Mouse (Mus musculus): ENCODE results near the gene Gm8251. TPM values are rescaled to one million over a fixed set of nuclear protein-coding genes. Genes with fewer than 3 reads are reported as not detected.

Gene Gm8251
- polyA plus RNA-seq (2014; fragmentation: Illumina TruSeq; extraction: RNeasy Lipid Tissue Mini Kit (QIAGEN cat#74804); ENCODE audit: low read depth, low replicate concordance): 0.35 TPM

DNA sequence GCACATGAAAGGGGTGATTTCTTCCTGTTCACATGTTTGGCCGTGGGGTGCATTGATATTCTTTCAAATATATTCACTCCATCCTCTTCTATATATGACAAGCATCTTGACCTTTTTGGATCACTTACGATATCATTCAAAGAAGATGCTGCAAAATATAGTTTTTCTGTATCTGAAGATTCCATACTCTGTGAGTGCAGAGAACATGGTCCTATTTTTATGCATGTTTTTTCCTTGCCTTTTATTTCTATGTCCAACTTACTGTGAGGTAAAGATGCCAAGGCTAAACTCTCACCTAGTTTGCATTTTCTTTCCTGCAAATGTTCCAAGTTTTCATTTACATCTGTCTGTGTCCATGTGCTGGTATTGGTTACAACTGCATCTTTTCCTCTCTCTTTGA, at the start of gene Gm8251:
Gm8251 (minus strand) TSS at position 101 of the 400 bp plus-strand sequence.

DNA sequence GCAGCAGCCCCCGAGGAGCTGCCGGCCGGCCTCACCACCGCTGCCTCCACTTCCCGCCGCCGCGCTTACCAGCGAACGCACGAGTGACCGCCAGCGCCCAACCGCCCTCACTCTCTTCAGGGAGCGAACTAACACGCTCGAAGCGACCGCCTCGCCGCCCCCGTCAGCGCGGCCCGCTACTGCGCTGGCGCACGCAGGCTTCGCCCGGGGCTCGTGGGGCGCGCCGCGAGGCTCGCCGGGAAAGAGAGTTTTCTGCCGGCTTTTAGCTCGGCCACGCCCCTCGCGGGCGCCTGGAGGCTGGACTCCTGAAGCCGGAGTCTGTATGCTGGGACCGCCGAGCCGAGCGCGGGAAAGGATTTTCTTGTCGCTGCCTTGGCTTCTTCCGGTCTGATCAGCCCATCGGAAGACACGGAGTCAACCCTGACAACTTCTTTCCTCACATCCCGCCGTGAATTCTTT, 40.6 kb upstream of the Gm8251 start, which contains the start of gene Tex30:
Tex30 (minus strand) TSS at position 183 of the 459 bp plus-strand sequence.

DNA sequence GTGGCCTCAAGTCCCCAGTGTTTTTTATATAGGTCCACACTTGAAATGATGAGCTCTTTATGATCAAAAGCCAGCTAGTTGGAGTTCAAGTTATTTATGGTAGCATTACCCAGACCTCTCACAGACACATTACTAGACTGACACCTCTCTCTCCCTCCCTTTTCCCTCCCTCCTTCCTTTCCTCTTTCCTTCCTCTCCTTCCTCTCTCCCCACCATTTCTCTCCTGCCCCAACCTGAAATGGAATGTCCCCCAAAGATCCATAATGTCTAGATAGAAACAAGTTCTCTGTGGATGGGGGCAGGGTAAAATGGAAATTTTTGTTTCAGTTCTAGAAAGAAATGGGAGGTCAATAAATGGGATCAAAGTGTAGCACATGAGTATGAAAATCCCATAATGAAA, 41.8 kb downstream of the Gm8251 start, which contains the start of gene Mettl21c:
Mettl21c (minus strand) TSS at position 101 of the 400 bp plus-strand sequence.

Other genes with a start within 250 kb of the Gm8251 start
- gene Uxs1, start 234.1 kb downstream of the Gm8251 start, polyA plus RNA-seq (2014; fragmentation: Illumina TruSeq; extraction: RNeasy Lipid Tissue Mini Kit (QIAGEN cat#74804); ENCODE audit: low read depth, low replicate concordance): 202 TPM
- gene Tpp2, start 128.3 kb downstream of the Gm8251 start, polyA plus RNA-seq (2014; fragmentation: Illumina TruSeq; extraction: RNeasy Lipid Tissue Mini Kit (QIAGEN cat#74804); ENCODE audit: low read depth, low replicate concordance): 124 TPM
- not detected for gene Mettl21c, start 41.9 kb downstream of the Gm8251 start, polyA plus RNA-seq (2014; fragmentation: Illumina TruSeq; extraction: RNeasy Lipid Tissue Mini Kit (QIAGEN cat#74804); ENCODE audit: low read depth, low replicate concordance)
- 49.4 TPM for gene Tex30, start 40.5 kb upstream of the Gm8251 start, polyA plus RNA-seq (2014; fragmentation: Illumina TruSeq; extraction: RNeasy Lipid Tissue Mini Kit (QIAGEN cat#74804); ENCODE audit: low read depth, low replicate concordance)
- 21.3 TPM for gene Kdelc1, start 56.9 kb upstream of the Gm8251 start, polyA plus RNA-seq (2014; fragmentation: Illumina TruSeq; extraction: RNeasy Lipid Tissue Mini Kit (QIAGEN cat#74804); ENCODE audit: low read depth, low replicate concordance)
- gene Bivm, start 57.0 kb upstream of the Gm8251 start, polyA plus RNA-seq (2014; fragmentation: Illumina TruSeq; extraction: RNeasy Lipid Tissue Mini Kit (QIAGEN cat#74804); ENCODE audit: low read depth, low replicate concordance): 53.8 TPM
- gene Ercc5, start 85.8 kb upstream of the Gm8251 start, polyA plus RNA-seq (2014; fragmentation: Illumina TruSeq; extraction: RNeasy Lipid Tissue Mini Kit (QIAGEN cat#74804); ENCODE audit: low read depth, low replicate concordance): 33.6 TPM
- not detected for gene Mettl21e, start 157.0 kb upstream of the Gm8251 start, polyA plus RNA-seq (2014; fragmentation: Illumina TruSeq; extraction: RNeasy Lipid Tissue Mini Kit (QIAGEN cat#74804); ENCODE audit: low read depth, low replicate concordance)

Data from adrenal gland, adult 10 weeks (tissue).